11 mouse cellular contexts compared by ENCODE assay signal in the genomic region with DNA sequence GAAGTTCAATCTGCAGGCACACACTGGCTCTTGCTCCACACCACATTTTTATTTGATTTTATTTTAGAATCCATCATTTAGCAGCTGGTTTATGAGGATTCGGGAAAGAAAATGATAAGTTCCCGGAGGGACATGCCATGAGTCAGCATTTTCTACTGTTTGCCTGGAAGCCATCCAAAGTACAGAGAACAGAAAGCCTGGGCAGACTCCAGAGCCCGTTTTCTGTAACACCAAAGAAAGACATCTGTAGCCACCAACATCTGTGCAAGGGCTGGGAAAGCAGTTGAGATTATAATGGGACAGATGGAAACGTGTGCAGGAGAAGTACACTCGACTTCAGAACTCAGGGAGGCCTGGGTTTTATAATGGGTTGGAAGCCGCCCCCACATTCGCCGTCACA.
DNase-seq lines count a peak whose midpoint lies in the region; ATAC-seq lines count a peak whose summit lies in the region.
"Had no signal": no experiment of that assay in that cellular context is flagged by ENCODE, and none has a peak within 500 bp of the region (broad histone marks: within the 10 kb centered on the region; RNA-seq: fewer than 3 reads in every experiment).

No protein-coding gene starts in this region.

- H3K36me3 ChIP-seq in kidney, embryonic 16.5 days (ENCODE audit: insufficient read depth, low read length): no peaks in the 10 kb centered on the region
- H3K36me3 ChIP-seq in hindbrain, embryonic 11.5 days (ENCODE audit: control insufficient read depth, insufficient read depth, low read length): no peaks in the 10 kb centered on the region

- no peak overlapping the region for H3K9ac ChIP-seq in kidney, embryonic 16.5 days (replicated peaks; ENCODE audit: low read length)
- no peak overlapping the region for H3K9ac ChIP-seq in hindbrain, embryonic 11.5 days (ENCODE audit: low read depth, low read length)

- no peak overlapping the region for H3K4me3 ChIP-seq in kidney, embryonic 16.5 days (ENCODE audit: low read length)
- no peak overlapping the region for H3K4me3 ChIP-seq in hindbrain, embryonic 11.5 days (ENCODE audit: low read depth, low read length)

- H3K4me2 ChIP-seq in kidney, embryonic 16.5 days (replicated peaks; ENCODE audit: low read depth, low read length): no peak overlapping the region
- no peak overlapping the region for H3K4me2 ChIP-seq in hindbrain, embryonic 11.5 days (replicated peaks; ENCODE audit: low read depth, low read length)

- 86% methylated on average over 8 of the region's 8 CpGs for WGBS in kidney, embryonic 16.5 days
- 93% methylated on average over 8 of the region's 8 CpGs for WGBS in hindbrain, embryonic 11.5 days

- H3K9me3 ChIP-seq in kidney, embryonic 16.5 days (ENCODE audit: low read length): no peaks in the 10 kb centered on the region
- no peaks in the 10 kb centered on the region for H3K9me3 ChIP-seq in hindbrain, embryonic 11.5 days (ENCODE audit: control insufficient read depth, low read length)

- ATAC-seq in kidney, embryonic 16.5 days (ENCODE audit: low FRiP score, low TSS enrichment): no peak
- no peak for ATAC-seq in hindbrain, embryonic 11.5 days (ENCODE audit: low FRiP score)
- ATAC-seq: midbrain, embryonic 16.5 days; Patski had no signal

- DNase-seq in kidney, adult 11 months: peak; percentile 3
- DNase-seq in 3T3-L1 (ENCODE audit: low read depth, low spot score): peak; percentile 86
- DNase-seq in brain, adult 2 months (ENCODE audit: low read depth, low spot score): peak; percentile 69
- DNase-seq in layer of hippocampus, adult 9-11 months: peak; percentile 27
- DNase-seq in thymus, postnatal 0 days (ENCODE audit: low spot score): no peak
- DNase-seq in hindbrain, embryonic 11.5 days (ENCODE audit: low spot score): no peak
- DNase-seq in Muller cell, postnatal 12 days (ENCODE audit: inconsistent ontology term): no peak
- DNase-seq: cerebellum, adult 9-11 months had no signal

- H3K4me1 ChIP-seq in kidney, embryonic 16.5 days (ENCODE audit: insufficient read depth, low read length): no peaks in the 10 kb centered on the region
- H3K4me1 ChIP-seq in hindbrain, embryonic 11.5 days (replicated peaks; ENCODE audit: control insufficient read depth, insufficient read depth, low read length): no peaks in the 10 kb centered on the region

- no peak overlapping the region for H3K27ac ChIP-seq in kidney, embryonic 16.5 days (ENCODE audit: low read length)
- no peak overlapping the region for H3K27ac ChIP-seq in hindbrain, embryonic 11.5 days (ENCODE audit: low read depth, low read length)

- H3K27me3 ChIP-seq in kidney, embryonic 16.5 days (ENCODE audit: insufficient read depth, low read length): no peaks in the 10 kb centered on the region
- no peaks in the 10 kb centered on the region for H3K27me3 ChIP-seq in hindbrain, embryonic 11.5 days (ENCODE audit: control insufficient read depth, insufficient read depth, low read length)

Comparison
In these comparisons a context has a peak if more than half of its experiments do, and no peak if none do; other contexts are left out.
1. DNase-seq: peak in kidney, adult 11 months (single experiment), 3T3-L1 (single experiment), brain, adult 2 months (single experiment) and layer of hippocampus, adult 9-11 months (single experiment); none in thymus, postnatal 0 days (single experiment), hindbrain, embryonic 11.5 days (single experiment) and Muller cell, postnatal 12 days (single experiment).